Mouse (Mus musculus): ENCODE results near the gene Prss37. TPM values are rescaled to one million over a fixed set of nuclear protein-coding genes. Genes with fewer than 3 reads are reported as not detected.

Gene Prss37
- polyA plus RNA-seq, 1 experiment from 2014 or later: not detected

Other genes with a start within 250 kb of the Prss37 start
- gene Agk, start 194.3 kb downstream of the Prss37 start, polyA plus RNA-seq (2015; fragmentation: Nextera tagmentation; extraction: Ambion mirVana): 11.4 and 12.0 TPM in 2 replicates
- 1.7 and 2.2 TPM in 2 replicates for gene E330009J07Rik, start 83.4 kb downstream of the Prss37 start, polyA plus RNA-seq (2015; fragmentation: Nextera tagmentation; extraction: Ambion mirVana)
- gene Wee2, start 80.4 kb downstream of the Prss37 start, polyA plus RNA-seq (2015; fragmentation: Nextera tagmentation; extraction: Ambion mirVana): not detected in 2 replicates
- 45.7 and 53.0 TPM in 2 replicates for gene Ssbp1, start 48.2 kb downstream of the Prss37 start, polyA plus RNA-seq (2015; fragmentation: Nextera tagmentation; extraction: Ambion mirVana)
- gene Tas2r137, start 28.3 kb downstream of the Prss37 start, polyA plus RNA-seq (2015; fragmentation: Nextera tagmentation; extraction: Ambion mirVana): not detected in 2 replicates
- not detected in 2 replicates for gene Tas2r108, start 26.0 kb downstream of the Prss37 start, polyA plus RNA-seq (2015; fragmentation: Nextera tagmentation; extraction: Ambion mirVana)
- not detected in 2 replicates for gene Olfr461, start 35.5 kb upstream of the Prss37 start, polyA plus RNA-seq (2015; fragmentation: Nextera tagmentation; extraction: Ambion mirVana)
- not detected in 2 replicates for gene Olfr460, start 50.0 kb upstream of the Prss37 start, polyA plus RNA-seq (2015; fragmentation: Nextera tagmentation; extraction: Ambion mirVana)
- 10.3 and 11.1 TPM in 2 replicates for gene Clec5a, start 66.3 kb upstream of the Prss37 start, polyA plus RNA-seq (2015; fragmentation: Nextera tagmentation; extraction: Ambion mirVana)
- gene Tas2r138, start 93.8 kb upstream of the Prss37 start, polyA plus RNA-seq (2015; fragmentation: Nextera tagmentation; extraction: Ambion mirVana): not detected in 2 replicates
- gene Mgam, start 109.3 kb upstream of the Prss37 start, polyA plus RNA-seq (2015; fragmentation: Nextera tagmentation; extraction: Ambion mirVana): 1.7 and 2.1 TPM in 2 replicates